ENCODE assay signal across 8 mouse cellular contexts in the genomic region with DNA sequence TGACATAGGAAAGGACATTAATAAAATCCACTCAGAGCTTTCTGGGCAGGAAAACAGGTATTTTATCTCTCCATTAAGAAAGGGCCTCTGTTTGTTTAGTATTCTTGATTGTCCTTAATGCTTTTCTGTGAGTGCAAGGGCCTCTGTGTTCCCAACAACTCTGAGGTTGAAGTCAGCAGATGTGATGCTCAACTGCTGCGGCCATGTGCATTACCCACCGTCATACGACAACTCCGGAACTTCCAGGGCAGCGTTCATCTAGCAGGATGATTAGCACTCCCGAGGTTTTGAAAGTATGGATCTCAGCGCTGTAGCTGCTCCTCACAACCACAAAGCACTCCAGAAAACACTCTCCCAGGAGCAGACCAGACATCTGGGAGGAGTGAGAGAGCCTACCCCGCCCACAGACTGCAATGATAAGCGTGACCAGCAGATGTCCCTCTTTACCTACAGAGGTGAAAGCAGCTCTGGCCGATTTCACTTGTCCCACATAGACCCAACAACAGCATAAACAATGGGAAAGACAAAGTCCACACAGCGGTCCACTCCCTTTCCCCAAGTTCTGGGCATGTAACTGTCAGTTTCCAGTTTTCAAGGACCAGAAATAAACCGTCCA.
DNase-seq lines count a peak whose midpoint lies in the region; ATAC-seq and TF ChIP-seq lines count a peak whose summit lies in the region.

No protein-coding gene starts in this region.

- peak overlapping the region; percentile 32 for H3K4me2 ChIP-seq in embryonic facial prominence, embryonic 12.5 days (replicated peaks)
- no peak overlapping the region for H3K4me2 ChIP-seq in limb, embryonic 11.5 days (ENCODE audit: low read depth, severe bottlenecking)
- peak overlapping the region; percentile 37 for H3K4me2 ChIP-seq in midbrain, embryonic 14.5 days (ENCODE audit: low read length)

- no peaks in the 10 kb centered on the region for H3K79me2 ChIP-seq in heart, adult 2 months (replicated peaks; ENCODE audit: control insufficient read depth, insufficient read depth, low read length)

- intact Hi-C loops in heart, adult 2 months (cut with DNase I), result no loop called here

- no peaks in the 10 kb centered on the region for H3K9me3 ChIP-seq in embryonic facial prominence, embryonic 12.5 days
- H3K9me3 ChIP-seq in limb, embryonic 11.5 days (ENCODE audit: control insufficient read depth, low read length), result no peaks in the 10 kb centered on the region
- H3K9me3 ChIP-seq in midbrain, embryonic 14.5 days (ENCODE audit: control insufficient read depth, low read length), result no peaks in the 10 kb centered on the region

- 0 out of 2 replicates have a peak, but pooled peaks have one; percentile 49 for TF ChIP-seq EP300 in heart, adult 2 months (IDR thresholded peaks at IDR 0.05; ENCODE audit: insufficient read depth, low read depth, low read length)

- TF ChIP-seq CTCF in heart, adult 2 months (IDR thresholded peaks at IDR 0.05), result peak; percentile 93
- peak; percentile 87 for TF ChIP-seq CTCF in kidney, adult 2 months (conservative IDR thresholded peaks at IDR 0.05; ENCODE audit: insufficient read depth, insufficient read length, low read depth, low read length)

- H3K27me3 ChIP-seq in embryonic facial prominence, embryonic 12.5 days, result no peaks in the 10 kb centered on the region
- no peaks in the 10 kb centered on the region for H3K27me3 ChIP-seq in heart, adult 2 months (ENCODE audit: control insufficient read depth, insufficient read depth, low read length)
- H3K27me3 ChIP-seq in kidney, adult 2 months (replicated peaks; ENCODE audit: control insufficient read depth, insufficient read depth, low read length), result no peaks in the 10 kb centered on the region; the same call in 1 of the 2 replicates
- no peaks in the 10 kb centered on the region for H3K27me3 ChIP-seq in limb, embryonic 11.5 days (ENCODE audit: control insufficient read depth, insufficient read depth, low read length)
- H3K27me3 ChIP-seq in midbrain, embryonic 14.5 days (ENCODE audit: control insufficient read depth, insufficient read depth, low read length), result no peaks in the 10 kb centered on the region

- peak; percentile 79; the same call in 1 of the 2 replicates for ATAC-seq in embryonic facial prominence, embryonic 12.5 days (ENCODE audit: insufficient number of reproducible peaks, insufficient read depth, low FRiP score, low TSS enrichment)
- peak; percentile 85 for ATAC-seq in limb, embryonic 11.5 days (ENCODE audit: insufficient number of reproducible peaks, low FRiP score, low TSS enrichment, low read depth)
- ATAC-seq in midbrain, embryonic 14.5 days (ENCODE audit: low FRiP score, low TSS enrichment), result peak; percentile 86

- no peak overlapping the region for H3K9ac ChIP-seq in embryonic facial prominence, embryonic 12.5 days
- no peak overlapping the region for H3K9ac ChIP-seq in heart, adult 2 months (ENCODE audit: low read depth, low read length)
- no peak overlapping the region for H3K9ac ChIP-seq in limb, embryonic 11.5 days (ENCODE audit: low read length)
- H3K9ac ChIP-seq in midbrain, embryonic 14.5 days (replicated peaks; ENCODE audit: low read length), result no peak overlapping the region

- no peaks in the 10 kb centered on the region for H3K36me3 ChIP-seq in embryonic facial prominence, embryonic 12.5 days
- H3K36me3 ChIP-seq in heart, adult 2 months (ENCODE audit: control insufficient read depth, insufficient read depth, low read length), result no peaks in the 10 kb centered on the region
- H3K36me3 ChIP-seq in kidney, adult 2 months (ENCODE audit: control insufficient read depth, insufficient read depth, low read length), result no peaks in the 10 kb centered on the region
- no peaks in the 10 kb centered on the region for H3K36me3 ChIP-seq in limb, embryonic 11.5 days (ENCODE audit: control insufficient read depth, insufficient read depth, low read length)
- H3K36me3 ChIP-seq in midbrain, embryonic 14.5 days (ENCODE audit: control insufficient read depth, insufficient read depth, low read length), result no peaks in the 10 kb centered on the region

- DNase-seq in 3134 (ENCODE audit: extremely low read depth, insufficient read length, low spot score), result peak; percentile 28
- peak; percentile 82 for DNase-seq in adrenal gland, postnatal 14 days
- peak; percentile 67 to 83 for DNase-seq in heart, adult 2 months
- DNase-seq in kidney, adult 2 months, result peak; percentile 81
- DNase-seq in limb, embryonic 11.5 days (ENCODE audit: low spot score), result peak; percentile 92
- peak; percentile 90 for DNase-seq in midbrain, embryonic 14.5 days
- peak; percentile 45 to 76 for DNase-seq in spleen, adult 18-20 months

- H3K4me3 ChIP-seq in embryonic facial prominence, embryonic 12.5 days, result no peak overlapping the region
- no peak overlapping the region for H3K4me3 ChIP-seq in heart, adult 2 months
- H3K4me3 ChIP-seq in kidney, adult 2 months (ENCODE audit: insufficient read depth, low read depth, low read length), result no peak overlapping the region
- H3K4me3 ChIP-seq in limb, embryonic 11.5 days (ENCODE audit: low read depth, low read length), result no peak overlapping the region
- H3K4me3 ChIP-seq in midbrain, embryonic 14.5 days (replicated peaks; ENCODE audit: low read depth, low read length), result no peak overlapping the region; the same call in 1 of the 2 replicates

- no peak for TF ChIP-seq POLR2A in heart, adult 2 months (IDR thresholded peaks at IDR 0.05; ENCODE audit: insufficient read depth, low read depth, low read length)
- TF ChIP-seq POLR2A in kidney, adult 2 months (IDR thresholded peaks at IDR 0.05; ENCODE audit: low read depth, low read length), result no peak

- no peak overlapping the region for H3K27ac ChIP-seq in embryonic facial prominence, embryonic 12.5 days
- H3K27ac ChIP-seq in heart, adult 2 months, result no peak overlapping the region
- no peak overlapping the region for H3K27ac ChIP-seq in kidney, adult 2 months (ENCODE audit: insufficient read depth, low read depth, low read length)
- no peak overlapping the region for H3K27ac ChIP-seq in limb, embryonic 11.5 days (replicated peaks; ENCODE audit: low read depth, low read length)
- no peak overlapping the region for H3K27ac ChIP-seq in midbrain, embryonic 14.5 days (replicated peaks; ENCODE audit: low read depth, low read length)

- H3K4me1 ChIP-seq in embryonic facial prominence, embryonic 12.5 days, result 0 out of 2 replicates have a peak, but pooled peaks cover 10% of the 10 kb centered on the region
- no peaks in the 10 kb centered on the region; the same call in 1 of the 2 replicates for H3K4me1 ChIP-seq in heart, adult 2 months (ENCODE audit: control insufficient read depth, insufficient read depth, low read length)
- no peaks in the 10 kb centered on the region for H3K4me1 ChIP-seq in kidney, adult 2 months (ENCODE audit: control insufficient read depth, insufficient read depth, low read length)
- no peaks in the 10 kb centered on the region for H3K4me1 ChIP-seq in limb, embryonic 11.5 days (ENCODE audit: control insufficient read depth, insufficient read depth, low read length)
- 0 out of 2 replicates have a peak, but pooled peaks cover 5% of the 10 kb centered on the region for H3K4me1 ChIP-seq in midbrain, embryonic 14.5 days (ENCODE audit: control insufficient read depth, insufficient read depth, low read length)

- 13% methylated on average over 12 of the region's 12 CpGs for WGBS in embryonic facial prominence, embryonic 12.5 days
- WGBS in heart, adult 2 months, result 15% methylated on average over 12 of the region's 12 CpGs
- 17% methylated on average over 12 of the region's 12 CpGs for WGBS in kidney, adult 2 months
- WGBS in limb, embryonic 11.5 days, result 22% methylated on average over 12 of the region's 12 CpGs
- WGBS in midbrain, embryonic 14.5 days, result 19% methylated on average over 12 of the region's 12 CpGs

Comparison
In these comparisons a context has a peak if more than half of its experiments do, and no peak if none do; other contexts are left out.
1. DNase-seq: peak in every context shown above with its lines; median percentile 92 in limb, embryonic 11.5 days; 90 in midbrain, embryonic 14.5 days; 82 in adrenal gland, postnatal 14 days; 81 in kidney, adult 2 months; 75 in heart, adult 2 months; 60 in spleen, adult 18-20 months; 28 in 3134.